Mouse (Mus musculus) megakaryocyte, embryonic 14.5 days (primary cell): ENCODE results near the gene Cd8b1.

Experiments used
- FLI1 ChIP-seq: IDR thresholded peaks from 2 replicates; pipeline ENCODE4 v1.6.1; 2012; ENCODE audit warnings: low read length, inconsistent platforms, mixed read lengths
- GATA1 ChIP-seq: IDR thresholded peaks from 3 replicates; pipeline ENCODE4 v1.6.1; 2012; ENCODE audit warnings: mixed read lengths, low read length, inconsistent platforms, borderline replicate concordance

DNA sequence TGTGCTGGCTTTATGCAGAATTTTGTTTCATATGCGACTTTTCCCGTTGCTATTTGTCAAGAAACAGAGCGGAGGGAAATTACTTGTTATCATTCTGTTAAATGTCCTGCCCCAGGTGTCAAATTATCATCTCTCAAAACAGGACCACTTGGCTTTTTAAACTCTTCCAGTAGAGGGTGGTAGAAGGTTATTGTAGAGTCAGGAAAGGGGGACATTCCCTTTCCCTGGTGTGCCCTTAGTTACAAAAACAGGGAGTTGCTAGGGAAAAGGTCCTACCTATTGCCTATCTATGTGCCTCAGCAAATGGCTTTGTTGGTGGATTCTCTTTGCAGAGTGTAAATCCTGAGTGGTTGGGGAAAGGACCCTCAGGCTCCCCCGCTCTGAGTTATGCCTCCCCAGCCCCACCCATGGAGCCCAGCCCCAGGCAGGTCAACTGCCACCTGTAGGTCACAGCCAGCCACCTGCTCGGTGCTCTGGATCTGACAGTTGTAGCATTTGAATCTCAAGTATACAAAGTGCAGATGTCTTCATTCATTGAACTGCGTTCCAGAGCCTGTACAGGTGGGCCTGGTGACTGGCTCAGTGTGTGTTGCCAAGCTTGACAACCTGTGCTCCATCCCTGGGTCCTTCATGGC is 20.4 kb upstream of the Cd8b1 start:
- TF ChIP-seq GATA1, result no peak
- TF ChIP-seq FLI1, result no peak
